Mouse (Mus musculus): ENCODE measurements around the gene Olfr740. TPM values are rescaled to one million over a fixed set of nuclear protein-coding genes. Genes with fewer than 3 reads are reported as not detected.

The Olfr740 gene
- not detected for total RNA-seq (2021)
- long read RNA-seq, experiment 1, result 0 reads
- long read RNA-seq, experiment 2, result 0 reads

- no peak for DNase-seq (ENCODE audit: low spot score in 2 of 2)
Observed at GRCm38 (mm10) chr14:50445245-50445644, at the start of gene Olfr740. Olfr740 (plus strand) TSS chr14:50445545.

- DNase-seq (ENCODE audit: low spot score in 2 of 2), result no peak
Observed at GRCm38 (mm10) chr14:50407268-50407667, 38.1 kb upstream of the Olfr740 start, which contains the start of gene Olfr738. Olfr738 (plus strand) TSS chr14:50407568.

- no peak for DNase-seq (ENCODE audit: low spot score in 2 of 2)
Observed at GRCm38 (mm10) chr14:50418326-50418725, 27.0 kb upstream of the Olfr740 start, which contains the start of gene Olfr739. Olfr739 (plus strand) TSS chr14:50418626.

- no peak for DNase-seq (ENCODE audit: low spot score in 2 of 2)
Observed at GRCm38 (mm10) chr14:50472438-50472837, 27.1 kb downstream of the Olfr740 start, which contains the start of gene Olfr741. Olfr741 (plus strand) TSS chr14:50472738.

GRCm38 (mm10) chr14:50478406-50478805 is 33.1 kb downstream of the Olfr740 start:
- no peak for DNase-seq (ENCODE audit: low spot score in 2 of 2)

GRCm38 (mm10) chr14:50503300-50503699 is 58.0 kb downstream of the Olfr740 start, which contains the start of gene Olfr742:
Olfr742 (plus strand) TSS chr14:50503600.
- DNase-seq (ENCODE audit: low spot score in 2 of 2), result no peak

Other genes with a start within 250 kb of the Olfr740 start
- gene Olfr731, start 203.7 kb upstream of the Olfr740 start, total RNA-seq (2021), result not detected
- gene Olfr732, start 161.3 kb upstream of the Olfr740 start, total RNA-seq (2021), result not detected
- not detected for gene Olfr733, start 144.0 kb upstream of the Olfr740 start, total RNA-seq (2021)
- not detected for gene Olfr734, start 118.8 kb upstream of the Olfr740 start, total RNA-seq (2021)
- gene Olfr735, start 96.7 kb upstream of the Olfr740 start, total RNA-seq (2021), result not detected
- gene Tlr11, start 87.6 kb upstream of the Olfr740 start, total RNA-seq (2021), result not detected
- not detected for gene Olfr736, start 64.4 kb upstream of the Olfr740 start, total RNA-seq (2021)
- gene Olfr738, start 38.0 kb upstream of the Olfr740 start, total RNA-seq (2021), result not detected
- gene Olfr739, start 26.9 kb upstream of the Olfr740 start, total RNA-seq (2021), result not detected
- gene Olfr741, start 27.2 kb downstream of the Olfr740 start, total RNA-seq (2021), result not detected
- not detected for gene Olfr742, start 58.1 kb downstream of the Olfr740 start, total RNA-seq (2021)
- not detected for gene Olfr743, start 76.3 kb downstream of the Olfr740 start, total RNA-seq (2021)
- gene Olfr744, start 169.3 kb downstream of the Olfr740 start, total RNA-seq (2021), result not detected
- gene Olfr745, start 193.8 kb downstream of the Olfr740 start, total RNA-seq (2021), result not detected
- not detected for gene Olfr746, start 201.5 kb downstream of the Olfr740 start, total RNA-seq (2021)
- not detected for gene Olfr747, start 247.7 kb downstream of the Olfr740 start, total RNA-seq (2021)

Measured in layer of hippocampus, postnatal 14 days (tissue).